Mouse (Mus musculus) erythroblast, embryonic 14.5 days (primary cell): ENCODE data around the gene Nrxn2. TPM values are rescaled to one million over a fixed set of nuclear protein-coding genes. Genes with fewer than 3 reads are reported as not detected.

Source experiments
- H3K27me3 ChIP-seq: 2 replicates; pipeline ENCODE4 v1.6.1; 2012; ENCODE audit warnings: inconsistent platforms; ENCODE audit not compliant: control insufficient read depth
- H3K36me3 ChIP-seq: 2 replicates; pipeline ENCODE4 v1.6.1; 2012; ENCODE audit warnings: mild to moderate bottlenecking, inconsistent platforms; ENCODE audit not compliant: control insufficient read depth
- H3K4me1 ChIP-seq: 2 replicates; pipeline ENCODE4 v1.6.1; 2012; ENCODE audit warnings: inconsistent platforms; ENCODE audit not compliant: control insufficient read depth
- H3K4me3 ChIP-seq: replicated peaks from 2 replicates; pipeline ENCODE3; 2012; ENCODE audit warnings: moderate library complexity, mild to moderate bottlenecking, inconsistent platforms
- H3K9me3 ChIP-seq: 2 replicates; pipeline ENCODE4 v1.6.1; 2012; ENCODE audit warnings: low read length, inconsistent platforms, mixed read lengths; ENCODE audit not compliant: control insufficient read depth
- GATA1 ChIP-seq: IDR thresholded peaks from 2 replicates; pipeline ENCODE4 v1.6.1; 2012; ENCODE audit warnings: low read length, inconsistent platforms, mixed read lengths
- TAL1 ChIP-seq: IDR thresholded peaks from 3 replicates; pipeline ENCODE4 v1.6.1; 2012; ENCODE audit warnings: low read length, inconsistent platforms, mixed read lengths
- polyA plus RNA-seq: library from polyadenylated mRNA; stranded (reverse); fragments of >175 nt; gene quantifications from 2 replicates; pipeline ENCODE4 v1.2.3, GENCODE M21; 2012

Nrxn2 gene
- polyA plus RNA-seq, 1 experiment = 0.03 TPM

GRCm38 (mm10) chr19:6551215-6551614 is 132.7 kb downstream of the Nrxn2 start:
- H3K36me3 ChIP-seq = no peaks in the 10 kb centered on the region
- H3K4me3 ChIP-seq = no peak overlapping the region
- no peaks in the 10 kb centered on the region for H3K4me1 ChIP-seq
- no peak for TF ChIP-seq TAL1
- no peak for TF ChIP-seq GATA1
- no peaks in the 10 kb centered on the region for H3K9me3 ChIP-seq
- no peaks in the 10 kb centered on the region for H3K27me3 ChIP-seq

GRCm38 (mm10) chr19:6552302-6553028 is 133.9 kb downstream of the Nrxn2 start:
- Histone ChIP-seq H3K27me3 (no peaks in the 10 kb centered on the region), H3K4me3 (no peak overlapping the region), H3K36me3 (no peaks in the 10 kb centered on the region), H3K9me3 (no peaks in the 10 kb centered on the region), H3K4me1 (no peaks in the 10 kb centered on the region)
- TF ChIP-seq TAL1 (no peak), GATA1 (no peak)

GRCm38 (mm10) chr19:6553174-6553573 is 134.6 kb downstream of the Nrxn2 start:
- Histone ChIP-seq H3K4me1 (no peaks in the 10 kb centered on the region), H3K36me3 (no peaks in the 10 kb centered on the region), H3K9me3 (no peaks in the 10 kb centered on the region), H3K27me3 (no peaks in the 10 kb centered on the region), H3K4me3 (no peak overlapping the region)
- TF ChIP-seq TAL1 (no peak), GATA1 (no peak)

DNA sequence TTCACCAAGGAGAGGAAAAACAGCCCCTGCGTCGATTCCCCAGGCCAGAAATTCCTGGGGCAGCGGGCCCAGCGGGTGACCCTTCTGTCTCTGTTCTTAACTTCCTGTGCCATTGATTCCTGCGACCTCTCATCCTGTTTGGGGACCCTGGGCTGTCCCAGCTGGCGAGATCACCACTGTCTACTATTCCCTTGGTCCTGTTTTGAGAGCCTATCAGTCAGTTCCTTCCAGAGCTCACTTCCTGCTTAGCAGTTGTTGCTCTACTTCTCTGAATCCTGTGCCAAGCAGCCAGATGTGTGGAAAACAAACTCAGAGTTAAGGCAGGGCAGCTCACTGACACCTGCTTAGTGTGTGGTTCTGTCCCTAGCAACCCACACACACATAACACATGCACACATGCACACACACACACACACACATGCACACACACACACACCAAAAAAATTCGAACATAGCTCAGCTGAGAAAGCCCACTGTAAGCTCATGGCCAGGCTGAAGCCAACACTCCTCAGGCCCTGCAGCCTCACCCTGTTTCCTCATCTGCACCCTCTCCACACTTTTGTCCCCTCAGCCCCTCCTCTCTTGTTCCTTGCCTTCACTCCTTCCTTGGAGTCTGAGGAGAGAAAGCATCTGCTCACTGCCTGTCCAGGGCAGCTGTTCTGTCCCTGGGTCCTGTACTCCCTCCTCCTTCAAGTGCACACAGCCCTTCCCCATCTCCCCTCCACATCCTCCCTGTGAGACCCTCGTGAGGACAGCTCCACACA is 135.5 kb downstream of the Nrxn2 start:
- Histone ChIP-seq H3K27me3 (no peaks in the 10 kb centered on the region), H3K36me3 (no peaks in the 10 kb centered on the region), H3K9me3 (no peaks in the 10 kb centered on the region), H3K4me3 (no peak overlapping the region), H3K4me1 (no peaks in the 10 kb centered on the region)
- TF ChIP-seq GATA1 = no peak
- TF ChIP-seq TAL1 = no peak

DNA sequence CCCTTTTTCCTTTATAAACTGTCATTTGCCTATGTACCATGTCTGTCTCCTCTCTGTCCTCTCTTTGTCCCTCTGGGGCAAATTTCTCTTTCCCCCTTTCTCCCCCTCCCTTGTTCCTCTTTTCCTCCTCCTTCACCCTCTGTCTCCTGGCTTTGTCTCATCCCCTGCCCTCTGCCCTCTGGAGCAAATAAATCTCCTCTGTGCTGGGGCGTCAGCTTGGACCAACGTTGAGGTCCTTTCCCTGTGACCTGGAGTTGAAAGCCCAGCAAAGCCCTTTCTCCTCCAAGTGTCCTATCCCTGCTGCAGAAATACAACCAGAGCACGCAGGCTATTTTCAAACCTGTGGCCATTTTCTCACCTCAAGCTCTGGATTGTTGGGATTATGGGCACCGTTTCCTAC is 141.0 kb downstream of the Nrxn2 start:
- no peaks in the 10 kb centered on the region for H3K9me3 ChIP-seq
- no peaks in the 10 kb centered on the region for H3K36me3 ChIP-seq
- TF ChIP-seq TAL1 (no peak), GATA1 (no peak)
- H3K4me3 ChIP-seq = no peak overlapping the region
- H3K4me1 ChIP-seq = no peaks in the 10 kb centered on the region
- H3K27me3 ChIP-seq = no peaks in the 10 kb centered on the region

- no peak overlapping the region for H3K4me3 ChIP-seq
- no peaks in the 10 kb centered on the region for H3K4me1 ChIP-seq
- no peak for TF ChIP-seq TAL1
- TF ChIP-seq GATA1 = no peak
These were observed 141.8 kb downstream of the Nrxn2 start for GRCm38 (mm10) chr19:6560246-6560815.

DNA sequence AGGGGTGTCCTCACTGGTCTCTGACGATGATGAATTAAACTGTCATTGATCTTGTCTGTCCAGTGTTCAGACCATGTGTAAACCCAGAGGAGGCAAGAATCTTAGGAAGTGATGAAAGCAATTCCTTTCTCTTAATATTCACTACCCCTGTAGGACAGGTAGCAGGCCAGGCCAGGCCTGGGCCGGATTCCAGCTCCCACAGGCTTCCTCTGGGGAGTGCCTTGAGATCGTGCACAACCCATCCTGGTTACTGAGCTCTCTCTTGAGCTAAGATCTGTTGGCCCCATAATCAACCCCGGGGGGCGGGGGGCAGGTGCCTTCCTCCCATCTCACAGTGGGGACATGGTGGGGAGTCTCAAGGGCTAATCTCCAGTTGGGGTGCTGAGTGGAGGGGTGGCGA is 146.6 kb downstream of the Nrxn2 start:
- no peaks in the 10 kb centered on the region for H3K36me3 ChIP-seq
- H3K4me3 ChIP-seq = no peak overlapping the region
- no peaks in the 10 kb centered on the region for H3K4me1 ChIP-seq
- H3K9me3 ChIP-seq = no peaks in the 10 kb centered on the region
- TF ChIP-seq GATA1 = no peak
- no peak for TF ChIP-seq TAL1
- H3K27me3 ChIP-seq = no peaks in the 10 kb centered on the region; the same call in 1 of the 2 replicates

More at GRCm38 (mm10) chr19:6560246-6560815, 141.8 kb downstream of the Nrxn2 start:
- no peaks in the 10 kb centered on the region for H3K27me3 ChIP-seq
- no peaks in the 10 kb centered on the region for H3K9me3 ChIP-seq
- H3K36me3 ChIP-seq = no peaks in the 10 kb centered on the region

DNA sequence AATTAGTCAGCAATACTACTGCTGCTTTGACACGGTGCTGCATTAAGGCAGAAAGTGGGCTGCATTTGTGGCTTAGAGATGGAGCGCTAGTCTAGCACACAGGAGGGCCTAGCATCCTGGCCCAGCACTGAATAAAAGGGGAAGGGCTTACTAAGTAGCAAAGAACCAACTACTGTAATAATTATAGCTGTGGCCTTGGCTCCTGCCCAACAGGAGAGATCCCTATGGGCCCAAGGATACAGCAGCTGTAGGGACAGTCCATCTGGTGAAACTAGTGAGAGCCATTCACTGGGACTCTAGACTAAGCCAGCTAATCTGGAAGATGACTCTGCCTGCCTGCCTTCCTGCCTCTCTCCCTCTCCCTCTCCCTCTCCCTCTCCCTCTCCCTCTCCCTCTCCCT is 147.9 kb downstream of the Nrxn2 start:
- no peak for TF ChIP-seq TAL1
- H3K27me3 ChIP-seq = no peaks in the 10 kb centered on the region; the same call in 1 of the 2 replicates

DNA sequence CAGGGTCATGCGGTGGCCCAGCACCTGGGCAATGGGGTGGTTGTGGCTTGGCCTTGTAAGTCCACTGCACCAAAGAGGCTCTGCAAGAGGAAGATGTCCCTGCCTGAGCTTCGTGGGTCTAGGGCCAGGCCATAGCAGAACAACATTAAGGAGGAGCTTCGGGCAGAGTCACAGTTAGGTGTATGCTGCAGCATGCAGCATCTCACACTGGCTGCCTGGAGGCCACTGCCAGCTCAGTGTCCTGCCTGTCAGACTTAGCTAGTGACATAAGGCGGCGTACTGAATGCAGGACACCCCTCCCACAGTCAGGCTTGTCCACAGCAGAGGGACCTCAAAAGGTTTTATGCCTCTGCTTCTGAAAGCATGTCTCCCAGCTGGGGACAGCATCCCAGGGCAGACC is 150.5 kb downstream of the Nrxn2 start:
- Histone ChIP-seq H3K36me3 (no peaks in the 10 kb centered on the region), H3K4me3 (no peak overlapping the region), H3K9me3 (no peaks in the 10 kb centered on the region), H3K27me3 (no peaks in the 10 kb centered on the region; the same call in 1 of the 2 replicates), H3K4me1 (no peaks in the 10 kb centered on the region)
- TF ChIP-seq TAL1 (no peak), GATA1 (no peak)

More for the DNA sequence above, 147.9 kb downstream of the Nrxn2 start:
- no peaks in the 10 kb centered on the region for H3K36me3 ChIP-seq
- H3K4me1 ChIP-seq = no peaks in the 10 kb centered on the region
- H3K9me3 ChIP-seq = no peaks in the 10 kb centered on the region
- H3K4me3 ChIP-seq = no peak overlapping the region
